Mouse (Mus musculus) cortical plate, adult 2 months (tissue): ENCODE data around the gene Hpse2.

Experiments
- CTCF ChIP-seq: fragments of 200-500 bp; IDR thresholded peaks from 2 replicates; pipeline ENCODE4 v1.5.1; 2011; ENCODE audit warnings: mild to moderate bottlenecking, control low read depth, low read length; ENCODE audit not compliant: insufficient read depth; ENCODE audit errors: extremely low read depth
- POLR2A ChIP-seq: fragments of 200-500 bp; IDR thresholded peaks from 2 replicates; pipeline ENCODE4 v1.6.1; 2011; ENCODE audit warnings: mild to moderate bottlenecking, low read length, control low read depth; ENCODE audit not compliant: insufficient read depth; ENCODE audit errors: extremely low read depth

DNA sequence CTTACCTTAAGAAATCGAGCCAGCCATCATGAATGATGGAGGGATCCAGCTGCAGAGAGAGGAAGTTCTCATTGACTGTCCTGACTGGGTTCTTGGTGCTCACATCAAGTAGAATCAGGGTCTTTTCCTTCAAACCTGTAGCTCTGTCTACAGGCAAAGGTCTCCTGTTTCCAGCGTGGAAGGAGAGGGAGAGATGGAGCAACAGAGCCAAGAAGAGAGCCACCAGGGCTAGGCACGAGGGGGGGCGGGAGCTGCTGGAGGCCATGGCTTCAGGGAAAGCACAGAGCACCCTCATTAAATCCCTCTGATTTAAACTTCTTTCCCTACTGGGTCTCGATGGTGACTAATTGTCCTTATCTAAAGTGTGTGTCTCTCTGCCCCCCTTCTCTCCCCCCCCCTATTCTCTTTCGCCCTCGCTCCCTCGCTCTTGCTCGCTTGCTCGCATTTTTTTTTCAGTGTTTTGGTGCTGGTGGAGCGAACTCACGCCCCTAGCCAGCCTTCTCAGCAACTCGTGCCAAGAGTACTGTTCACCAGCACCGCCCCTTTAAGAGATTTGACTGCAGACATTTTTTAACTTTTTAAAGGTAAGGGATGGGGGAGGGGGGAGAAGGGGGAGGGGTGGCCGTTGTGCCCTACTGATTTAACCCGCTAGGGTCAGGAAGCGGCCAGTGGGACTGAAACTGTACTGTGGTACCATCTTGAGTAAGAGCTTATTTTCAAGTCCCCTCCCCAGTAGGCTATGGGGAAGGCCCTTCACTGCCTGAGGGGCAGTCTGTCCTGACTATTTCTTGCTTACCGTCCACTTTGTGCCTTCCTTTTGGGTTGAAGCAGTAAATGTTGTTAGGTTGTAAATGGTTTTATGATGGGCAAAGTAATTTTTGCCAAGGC is at the start of gene Hpse2:
- TF ChIP-seq POLR2A, result no peak
- no peak for TF ChIP-seq CTCF
